Mouse (Mus musculus) c-Kit-positive CD71-negative TER-119-negative erythroid progenitor cells, embryonic 14.5 days (primary cell): Measurements from ENCODE around the gene Car8.
"Not testable (repeated sequence)": the region's sequence is repeated elsewhere in the genome, so short reads cannot be mapped to it uniquely, and the experiment has no call there.

ENCODE experiments used
- DNase-seq: peaks from one replicate; pipeline ENCODE4 v3.0.0-alpha.2; 2013; ENCODE audit warnings: low read depth

Gene Car8

DNA sequence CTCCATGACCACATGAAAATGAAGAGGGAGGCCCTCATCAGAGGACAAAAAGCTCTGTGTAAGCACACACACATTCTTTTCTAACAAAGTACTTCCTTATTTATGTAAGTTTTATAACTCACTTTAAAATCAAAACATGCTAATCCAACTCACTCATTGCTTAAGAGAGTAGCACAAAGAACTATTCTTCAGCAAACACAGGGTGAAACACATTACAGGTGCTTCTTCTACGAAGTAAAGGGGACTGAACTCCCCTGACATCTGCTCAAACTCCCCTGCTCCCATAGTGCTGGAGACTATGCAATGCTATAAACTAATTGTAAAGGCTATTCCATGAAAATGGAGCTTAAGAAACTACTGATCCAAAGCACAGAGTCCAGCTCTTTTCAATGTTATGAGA is 35.5 kb downstream of the Car8 start:
- DNase-seq = no peak

DNA sequence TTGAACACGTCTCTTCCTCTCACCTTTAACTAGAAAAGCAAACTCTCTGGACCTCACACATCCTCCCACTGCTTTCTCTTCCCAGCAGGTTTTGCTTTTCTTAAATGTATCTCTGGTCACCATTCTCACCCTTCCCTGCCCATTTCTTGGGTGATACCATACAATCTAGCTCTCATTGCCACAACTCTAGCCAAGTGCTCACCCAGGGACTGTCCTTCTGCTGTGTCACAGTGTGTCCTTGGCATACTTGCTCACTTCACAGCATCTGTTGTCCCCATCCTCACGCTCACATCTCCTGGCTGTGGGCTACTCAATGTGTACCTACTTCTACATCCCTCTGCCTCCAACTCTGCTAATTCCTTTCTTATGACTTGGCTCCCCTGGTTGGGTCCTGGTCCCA is 37.2 kb downstream of the Car8 start:
- DNase-seq = no peak

DNA sequence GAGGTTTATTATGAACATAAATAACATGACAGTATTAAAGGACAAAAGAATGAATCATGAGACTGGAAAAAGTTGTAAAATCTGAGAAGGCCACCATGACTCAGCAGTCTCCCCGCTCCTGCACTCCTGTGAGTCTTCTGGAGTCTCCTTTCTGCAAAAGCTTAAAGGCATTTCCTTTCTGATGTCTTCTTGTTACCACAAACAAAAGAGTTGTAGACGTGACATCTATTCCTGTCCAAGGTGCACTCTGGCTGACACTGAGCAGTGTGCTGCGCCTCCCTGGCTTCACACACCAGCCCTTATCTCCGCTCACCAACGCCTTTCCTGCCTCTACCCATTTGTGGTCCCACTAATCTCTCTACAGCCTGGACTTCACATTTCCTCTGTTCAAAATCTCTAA is 38.8 kb downstream of the Car8 start:
- DNase-seq = peak; percentile 29

- no peak for DNase-seq
Measured at GRCm38 (mm10) chr4:8198033-8198432, 40.8 kb downstream of the Car8 start.

DNA sequence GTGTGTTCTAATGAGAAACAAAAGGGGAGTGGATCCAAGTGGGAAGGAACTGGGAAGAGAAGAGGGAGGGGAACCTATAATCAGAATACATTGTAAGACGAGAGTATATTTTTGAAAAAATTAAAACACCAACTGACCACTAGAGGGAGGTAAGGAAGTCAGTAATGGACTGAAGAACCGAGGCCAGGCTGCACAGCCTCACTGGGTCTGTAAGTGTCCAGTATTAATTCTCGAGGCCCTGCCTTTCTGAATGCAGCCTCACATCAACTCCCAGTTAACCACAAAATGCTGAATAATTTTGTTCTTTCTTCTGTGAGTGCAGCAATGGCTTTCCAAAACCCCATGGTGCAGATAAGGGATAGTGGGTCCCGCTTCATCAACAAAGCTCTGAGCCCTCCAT is 48.4 kb downstream of the Car8 start:
- DNase-seq = no peak

- DNase-seq = no peak
Measured at GRCm38 (mm10) chr4:8186921-8187687, 51.7 kb downstream of the Car8 start.

GRCm38 (mm10) chr4:8180576-8180975 is 58.3 kb downstream of the Car8 start:
- DNase-seq = no peak

DNA sequence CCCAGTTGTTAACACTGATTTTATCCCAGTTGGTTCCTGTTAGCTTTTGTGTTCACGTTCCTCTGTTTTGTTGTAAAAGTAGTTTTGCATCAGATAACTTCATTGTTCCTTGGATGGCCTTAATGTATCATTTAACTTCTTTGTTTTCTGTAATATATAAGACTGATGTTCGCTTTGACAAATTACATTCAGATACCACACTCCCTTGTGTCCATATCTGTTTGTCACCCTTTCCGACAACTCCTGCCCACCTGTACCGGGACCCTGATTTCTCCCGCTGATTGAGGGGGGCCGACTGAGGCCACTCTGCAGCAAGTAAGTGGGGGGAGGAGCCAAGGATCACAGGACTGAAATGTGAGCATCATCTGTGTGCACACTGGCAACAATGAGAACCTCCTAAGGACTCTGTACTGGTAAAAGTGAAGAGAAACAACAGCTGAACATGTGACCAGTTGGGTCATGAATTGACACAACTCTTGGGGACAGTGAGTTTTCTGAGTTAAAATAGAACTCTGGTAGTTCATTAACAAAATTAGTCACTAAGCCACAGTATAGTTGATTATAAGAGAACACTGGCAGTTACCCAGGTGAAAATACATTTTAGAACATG is 84.1 kb downstream of the Car8 start:
- no peak for DNase-seq

DNA sequence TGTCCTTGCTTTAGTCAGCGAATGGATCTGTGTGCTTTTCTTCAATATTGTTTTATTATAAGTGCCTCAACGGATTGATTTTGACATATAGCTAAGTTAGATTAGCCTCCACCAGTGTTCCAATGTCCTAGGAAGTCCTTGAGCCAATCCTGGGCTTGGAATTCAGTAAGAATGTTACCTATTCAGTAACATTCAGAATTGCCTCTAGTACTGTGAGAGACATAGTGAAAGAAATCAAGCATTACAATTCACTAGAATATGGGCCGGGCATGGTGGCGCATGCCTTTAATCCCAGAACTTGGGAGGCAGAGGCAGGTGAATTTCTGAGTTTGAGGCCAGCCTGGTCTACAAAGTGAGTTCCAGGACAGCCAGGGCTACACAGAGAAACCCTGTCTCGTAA is 84.9 kb downstream of the Car8 start:
- not testable (repeated sequence) for DNase-seq

- DNase-seq = no peak
Measured at GRCm38 (mm10) chr4:8137403-8137802, 101.4 kb downstream of the Car8 start.

DNA sequence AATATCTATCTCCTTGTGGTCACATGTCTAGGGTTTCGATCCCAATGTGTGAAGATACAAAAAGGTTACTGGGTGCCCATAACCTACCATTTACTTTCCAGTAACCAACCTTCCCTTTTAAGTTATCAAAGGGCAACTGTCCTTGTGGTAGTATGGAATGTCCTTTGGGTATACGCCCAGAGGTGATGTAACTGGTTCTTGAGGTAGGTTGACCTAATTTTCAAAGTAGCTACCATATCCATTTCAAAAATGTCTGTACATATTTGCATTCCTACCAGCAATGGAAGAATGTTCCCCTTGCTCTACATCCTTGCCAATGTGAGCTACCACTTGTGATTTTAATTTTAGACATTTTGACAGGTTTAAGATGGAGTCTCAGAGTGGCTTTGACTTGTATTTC is 106.8 kb downstream of the Car8 start:
- no peak for DNase-seq

DNA sequence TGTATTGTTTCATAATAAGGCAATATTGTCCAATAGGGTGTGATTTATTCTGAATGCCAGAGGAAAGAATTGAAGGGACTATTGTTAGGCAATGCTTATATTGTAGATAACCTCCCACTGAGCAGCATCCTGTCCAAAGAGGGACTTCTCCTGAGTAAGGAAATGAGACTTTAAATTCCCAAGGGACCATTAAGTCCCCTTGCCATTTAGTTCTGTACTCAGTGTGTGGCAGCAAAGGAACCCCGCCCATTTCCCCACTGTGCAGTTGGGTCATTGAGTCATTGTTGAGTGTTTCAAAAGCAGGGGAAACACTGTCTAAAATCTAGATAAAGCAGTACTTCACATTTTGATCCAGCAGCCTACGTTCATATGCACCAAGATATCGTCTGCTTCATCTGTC is 125.3 kb downstream of the Car8 start:
- DNase-seq = no peak

- no peak for DNase-seq
Measured at GRCm38 (mm10) chr4:8111891-8112290, 127.0 kb downstream of the Car8 start.

DNA sequence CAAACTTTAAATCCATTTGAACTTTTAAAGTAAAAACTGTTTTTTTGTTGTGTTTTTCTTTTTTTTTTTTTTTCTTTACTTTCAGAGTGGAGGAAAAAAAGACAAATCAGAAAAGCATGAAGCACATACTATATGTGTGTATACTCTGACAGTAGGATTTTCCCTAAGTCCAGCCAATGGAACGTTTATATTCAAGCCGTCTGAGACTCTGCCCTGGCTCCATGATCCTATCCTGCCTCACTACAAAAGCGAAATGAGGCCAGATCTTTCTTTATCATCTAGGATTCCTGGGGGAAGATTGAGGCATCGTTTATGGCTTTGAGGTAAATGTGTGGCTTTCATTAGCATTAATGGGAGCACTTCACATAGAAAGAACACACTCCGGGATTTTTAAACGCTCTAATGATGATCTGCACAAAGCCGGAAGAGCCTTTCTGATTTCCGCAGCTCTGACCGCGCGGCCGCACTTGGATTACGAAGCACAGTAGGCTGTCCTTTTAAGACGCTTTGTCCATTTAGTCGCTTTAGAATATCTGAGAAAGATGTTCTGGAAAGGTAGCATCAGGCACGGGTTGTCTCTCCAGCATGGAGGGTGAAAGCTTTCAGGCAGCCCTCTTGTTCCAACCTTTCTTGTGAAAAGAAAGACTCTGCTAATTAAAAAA is 128.8 kb downstream of the Car8 start:
- DNase-seq = no peak

- DNase-seq = no peak
Measured at GRCm38 (mm10) chr4:8101466-8101865, 137.4 kb downstream of the Car8 start.

DNA sequence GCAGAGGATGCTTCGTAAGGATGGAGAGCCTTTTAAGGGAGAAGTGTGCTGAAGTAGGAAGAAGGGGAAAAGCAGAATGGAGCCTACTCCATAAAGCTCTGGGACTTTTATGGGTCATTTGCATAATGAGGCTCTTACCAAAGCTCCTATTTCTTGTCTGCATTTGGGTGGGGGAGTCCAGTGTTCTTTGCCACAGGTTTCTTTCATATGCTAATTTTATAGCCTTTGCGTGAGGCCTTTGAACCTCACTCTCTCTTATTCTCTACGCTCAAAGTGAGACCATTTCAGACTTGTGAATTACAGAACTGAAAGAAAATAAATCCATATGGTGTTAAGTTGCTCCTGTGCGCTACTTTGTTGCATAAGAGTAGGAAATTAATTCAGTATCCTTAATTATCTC is 140.8 kb downstream of the Car8 start:
- no peak for DNase-seq

- DNase-seq = no peak
Measured at GRCm38 (mm10) chr4:8097683-8098082, 141.2 kb downstream of the Car8 start.

- DNase-seq = not testable (repeated sequence)
Measured at GRCm38 (mm10) chr4:8093566-8093965, 145.3 kb downstream of the Car8 start.
